Mouse (Mus musculus) midbrain, embryonic 16.5 days (tissue): ENCODE data around the gene Ppp1r14d. TPM values are rescaled to one million over a fixed set of nuclear protein-coding genes. Genes with fewer than 3 reads are reported as not detected.

Experiments
- ATAC-seq: fragments of 200-750 bp; cut with Nextera tagmentation; 2 replicates; pipeline ENCODE4 v1.8.0; 2017; ENCODE audit warnings: moderate TSS enrichment
- H3K27ac ChIP-seq: fragments of 300-500 bp; sonication (generic); 2 replicates; pipeline ENCODE4 v1.5.1; 2014; ENCODE audit warnings: mild to moderate bottlenecking, low read length, mixed read lengths
- H3K27me3 ChIP-seq: fragments of 300-500 bp; sonication (generic); 2 replicates; pipeline ENCODE4 v1.6.1; 2014; ENCODE audit warnings: low read depth, low read length, mixed read lengths; ENCODE audit not compliant: control insufficient read depth, insufficient read depth
- H3K36me3 ChIP-seq: fragments of 300-500 bp; sonication (generic); 2 replicates; pipeline ENCODE4 v1.6.1; 2014; ENCODE audit warnings: mild to moderate bottlenecking, low read length, moderate library complexity, mixed read lengths; ENCODE audit not compliant: control insufficient read depth, insufficient read depth
- H3K4me1 ChIP-seq: fragments of 300-500 bp; sonication (generic); 2 replicates; pipeline ENCODE4 v1.6.1; 2014; ENCODE audit warnings: mild to moderate bottlenecking, low read length, mixed read lengths; ENCODE audit not compliant: control insufficient read depth, insufficient read depth
- H3K4me2 ChIP-seq: fragments of 300-500 bp; sonication (generic); 2 replicates; pipeline ENCODE4 v1.6.1; 2014; ENCODE audit warnings: mild to moderate bottlenecking, low read length, mixed read lengths
- H3K4me3 ChIP-seq: fragments of 300-500 bp; sonication (generic); 2 replicates; pipeline ENCODE4 v1.5.1; 2014; ENCODE audit warnings: low read depth, mild to moderate bottlenecking, low read length, moderate library complexity, mixed read lengths
- H3K9ac ChIP-seq: fragments of 300-500 bp; sonication (generic); 2 replicates; pipeline ENCODE4 v1.6.1; 2014; ENCODE audit warnings: low read depth, low read length, mixed read lengths
- H3K9me3 ChIP-seq: fragments of 300-500 bp; sonication (generic); replicated peaks from 2 replicates; pipeline ENCODE4 v1.6.1; 2014; ENCODE audit warnings: mild to moderate bottlenecking, low read length, mixed read lengths; ENCODE audit not compliant: control insufficient read depth, poor library complexity, severe bottlenecking
- WGBS: fragments of 180-500 bp; shearing (Covaris S2); extraction: QIAGEN DNeasy Blood & Tissue Kit; methylation state at CpG from one replicate; pipeline ENCODE4 v1.1.7; 2014; 5-methylcytosine and 5-hydroxymethylcytosine counted together
- polyA plus RNA-seq: library from polyadenylated mRNA; unstranded; fragments of >200 nt; fragmentation: Nextera tagmentation; extraction: Ambion mirVana; gene quantifications from 2 replicates; pipeline ENCODE4 v1.2.1, GENCODE M21; 2015

The Ppp1r14d gene
- polyA plus RNA-seq: not detected in 2 replicates

DNA sequence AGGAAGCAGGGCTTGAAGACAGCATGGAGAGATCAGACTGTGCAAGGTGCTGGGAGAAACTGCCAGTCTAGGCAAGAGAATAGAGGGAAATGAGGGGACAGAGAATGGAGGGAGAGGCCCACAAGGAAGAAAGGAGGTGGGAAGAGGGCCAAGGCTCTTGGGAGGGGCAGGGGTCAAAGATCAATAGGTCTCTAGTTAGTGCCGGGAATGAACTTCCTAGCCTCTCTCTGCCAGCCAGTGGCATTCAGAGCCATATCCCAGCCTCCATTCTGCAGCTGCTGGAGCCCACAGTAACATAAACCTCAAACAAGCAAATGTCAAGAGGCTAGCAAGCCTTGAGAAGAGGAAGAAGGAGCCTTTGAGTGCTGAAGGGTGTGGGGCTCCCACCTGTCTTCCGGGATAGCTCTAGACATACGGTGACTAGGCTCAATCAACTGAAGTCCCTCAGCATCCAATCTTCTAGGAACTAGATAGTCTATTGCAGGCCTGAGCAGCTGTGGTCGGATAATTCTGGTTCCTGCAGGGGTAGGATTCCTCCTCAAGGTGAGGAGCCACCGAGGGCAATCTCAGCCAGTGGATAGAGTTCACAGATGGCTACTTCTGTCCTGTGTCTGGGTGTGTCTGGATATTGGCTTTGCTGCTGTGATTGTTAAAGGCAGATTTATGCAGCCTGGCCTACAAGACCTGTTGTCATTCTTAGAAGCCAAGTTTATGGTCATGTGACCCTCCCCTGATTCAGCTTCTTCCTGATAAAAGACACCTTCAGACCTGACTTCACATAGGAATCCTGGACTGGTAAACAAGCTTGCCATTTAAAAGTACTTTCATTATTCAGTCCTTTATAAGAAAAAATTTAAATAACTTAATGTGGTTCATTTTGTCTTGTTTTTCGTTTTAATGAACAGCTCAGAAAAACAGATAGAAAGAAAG is at the start of gene Ppp1r14d:
Ppp1r14d (minus strand) TSS at position 132 of the 930 bp plus-strand sequence.
- no peak for ATAC-seq
- H3K9me3 ChIP-seq: no peaks in the 10 kb centered on the region
- 0 out of 2 replicates have a peak, but pooled peaks cover 5% of the 10 kb centered on the region for H3K27me3 ChIP-seq
- no peaks in the 10 kb centered on the region for H3K4me1 ChIP-seq
- H3K4me2 ChIP-seq: no peak within 1 kb of the TSS
- H3K27ac ChIP-seq: no peak within 1 kb of the TSS
- no peak within 1 kb of the TSS for H3K9ac ChIP-seq
- 70% methylated on average over 6 of the region's 6 CpGs for WGBS
- H3K36me3 ChIP-seq: no peaks in the 10 kb centered on the region
- H3K4me3 ChIP-seq: no peak within 1 kb of the TSS

DNA sequence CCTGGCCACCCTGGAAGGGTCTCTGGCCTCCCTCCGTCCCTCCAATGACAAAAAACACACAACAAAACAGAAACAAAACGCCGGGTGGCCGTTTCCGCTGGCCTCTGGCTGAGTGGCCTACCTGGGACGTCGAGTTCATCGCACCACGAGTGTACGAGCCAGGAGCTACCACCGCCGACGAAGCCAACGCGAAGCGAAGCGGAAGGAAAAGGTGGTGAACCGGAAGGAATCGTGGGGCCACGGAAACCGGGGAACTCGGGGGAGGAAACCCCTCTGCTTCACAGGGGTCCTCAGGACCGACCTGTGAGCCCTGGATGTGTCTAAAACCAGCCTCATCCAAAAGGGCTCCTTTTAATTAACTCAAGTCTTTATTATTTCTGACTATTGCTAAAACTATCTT is 48.1 kb upstream of the Ppp1r14d start:
- no peaks in the 10 kb centered on the region for H3K9me3 ChIP-seq
- H3K27ac ChIP-seq: no peak overlapping the region
- no peak for ATAC-seq
- WGBS: 86% methylated on average over 23 of the region's 23 CpGs
- no peaks in the 10 kb centered on the region for H3K4me1 ChIP-seq
- no peak overlapping the region for H3K4me3 ChIP-seq
- H3K36me3 ChIP-seq: no peaks in the 10 kb centered on the region
- H3K9ac ChIP-seq: no peak overlapping the region
- no peak overlapping the region for H3K4me2 ChIP-seq
- no peaks in the 10 kb centered on the region for H3K27me3 ChIP-seq

DNA sequence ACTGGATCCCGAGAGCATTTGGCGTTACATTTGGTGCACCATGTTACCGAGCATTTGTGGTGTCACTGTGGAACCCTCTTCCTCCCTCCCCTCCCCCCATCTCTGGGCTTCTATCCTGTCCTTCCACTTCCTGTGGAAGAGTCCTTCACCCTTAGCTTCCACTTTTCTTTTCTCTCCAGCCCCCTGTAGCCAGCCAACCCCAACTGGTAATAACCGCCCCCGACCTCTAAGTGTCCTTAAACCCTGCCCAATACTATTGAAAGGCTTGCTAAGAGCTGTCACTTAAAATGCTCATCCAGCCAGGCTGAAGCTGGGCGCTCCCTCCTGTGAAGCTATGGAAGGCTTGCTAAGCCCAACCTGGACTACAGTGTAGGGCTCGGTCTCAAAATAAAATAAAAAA is 47.2 kb upstream of the Ppp1r14d start:
- ATAC-seq: no peak
- Histone ChIP-seq H3K27me3 (no peaks in the 10 kb centered on the region), H3K4me2 (no peak overlapping the region), H3K9ac (no peak overlapping the region), H3K4me3 (no peak overlapping the region), H3K36me3 (no peaks in the 10 kb centered on the region), H3K4me1 (no peaks in the 10 kb centered on the region), H3K9me3 (no peaks in the 10 kb centered on the region), H3K27ac (no peak overlapping the region)
- WGBS: 86% methylated on average over 7 of the region's 7 CpGs

DNA sequence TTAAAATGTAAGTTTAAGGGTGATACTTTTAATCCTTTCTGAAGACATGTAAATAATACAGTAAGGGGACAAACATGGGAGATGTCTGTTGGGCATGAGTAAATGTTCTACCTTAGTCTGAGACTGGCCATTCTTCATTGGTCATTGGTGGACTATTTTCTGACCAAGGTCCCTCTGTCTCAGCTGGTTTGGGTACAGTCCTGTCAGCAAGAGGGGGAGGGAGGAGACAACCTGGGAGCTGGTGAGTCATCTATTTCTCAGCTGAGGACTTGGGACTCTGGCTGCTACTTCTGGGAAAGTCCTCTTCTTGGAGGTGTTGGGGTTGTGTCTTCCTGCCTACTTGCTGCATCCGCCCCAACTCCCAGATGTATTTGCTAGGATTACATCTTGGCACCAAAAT is 44.4 kb upstream of the Ppp1r14d start:
- Histone ChIP-seq H3K4me2 (no peak overlapping the region), H3K4me1 (peaks cover 12% of the 10 kb centered on the region), H3K36me3 (no peaks in the 10 kb centered on the region), H3K4me3 (no peak overlapping the region), H3K9me3 (no peaks in the 10 kb centered on the region), H3K27me3 (no peaks in the 10 kb centered on the region), H3K9ac (no peak overlapping the region), H3K27ac (no peak overlapping the region)
- WGBS: 81% methylated on average over 1 of the region's 1 CpGs
- ATAC-seq: no peak

DNA sequence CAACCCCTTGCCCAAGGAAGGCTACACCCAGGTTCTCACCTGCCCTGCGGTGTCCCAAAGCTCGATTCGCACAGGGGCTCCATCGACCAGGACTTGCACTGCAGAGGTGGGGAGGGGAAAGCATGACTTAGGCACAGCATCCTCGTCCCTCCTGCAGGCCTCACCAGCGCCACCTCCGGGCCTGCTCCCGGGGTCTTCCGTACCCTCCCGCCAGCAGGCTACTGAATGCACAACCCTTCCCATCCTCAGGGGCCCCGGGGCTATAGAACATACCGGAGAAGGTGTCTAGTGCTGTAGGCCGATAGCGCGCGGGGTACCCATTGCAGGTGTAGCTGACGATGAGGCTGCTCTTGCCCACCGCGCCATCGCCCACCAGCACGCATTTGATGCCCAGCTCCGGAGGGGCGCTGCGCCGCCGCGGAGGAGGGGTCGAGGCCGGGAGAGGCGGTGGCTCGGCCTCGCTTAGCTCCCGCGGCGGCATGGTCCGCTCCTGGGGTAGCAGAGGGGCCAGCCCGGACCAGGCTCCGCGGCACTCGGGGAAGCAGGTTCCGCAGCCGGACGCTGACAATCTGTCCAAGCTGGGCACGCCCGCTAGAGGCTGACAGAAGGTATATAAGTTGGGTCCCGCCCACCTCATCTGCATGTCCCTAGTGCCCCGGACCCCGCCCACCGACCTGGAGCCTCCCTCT is 41.1 kb upstream of the Ppp1r14d start, which contains the start of gene Rhov:
Rhov (minus strand) TSS at position 630 of the 689 bp plus-strand sequence.
- Histone ChIP-seq H3K4me1 (peaks cover 21% of the 10 kb centered on the region), H3K4me2 (peak within 1 kb of the TSS; percentile 65), H3K4me3 (peak within 1 kb of the TSS; percentile 86), H3K36me3 (no peaks in the 10 kb centered on the region), H3K27me3 (no peaks in the 10 kb centered on the region), H3K27ac (peak within 1 kb of the TSS; percentile 85), H3K9ac (peak within 1 kb of the TSS; percentile 96), H3K9me3 (no peaks in the 10 kb centered on the region)
- WGBS: under 1% methylated on average over 46 of the region's 49 CpGs
- peak; percentile 92 for ATAC-seq

DNA sequence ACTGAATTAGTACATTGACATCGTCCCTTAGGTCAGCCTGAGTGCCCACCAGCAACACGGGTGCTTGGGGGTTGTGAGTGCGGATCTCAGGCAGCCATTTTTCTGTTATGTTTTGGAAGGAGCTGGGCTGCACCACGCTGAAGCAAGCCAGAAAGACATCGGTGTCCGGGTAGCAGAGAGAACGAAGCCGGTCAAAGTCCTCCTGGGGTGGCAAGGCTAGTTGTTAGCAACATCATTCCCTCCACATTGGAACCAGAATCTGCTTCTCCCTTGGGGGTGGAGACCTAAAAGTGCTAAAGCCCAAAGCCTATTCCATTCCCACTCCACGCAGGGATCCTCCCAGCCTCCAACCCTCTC is 40.6 kb upstream of the Ppp1r14d start:
- Histone ChIP-seq H3K9me3 (no peaks in the 10 kb centered on the region), H3K27ac (peak overlapping the region; percentile 85), H3K4me3 (peak overlapping the region; percentile 86), H3K27me3 (no peaks in the 10 kb centered on the region), H3K9ac (peak overlapping the region; percentile 96), H3K36me3 (no peaks in the 10 kb centered on the region), H3K4me2 (peak overlapping the region; percentile 65), H3K4me1 (peaks cover 21% of the 10 kb centered on the region)
- ATAC-seq: peak; percentile 9; the same call in 1 of the 2 replicates
- 43% methylated on average over 9 of the region's 9 CpGs for WGBS

- no peak overlapping the region for H3K27ac ChIP-seq
- no peak overlapping the region for H3K4me2 ChIP-seq
- H3K27me3 ChIP-seq: no peaks in the 10 kb centered on the region
- no peak overlapping the region for H3K9ac ChIP-seq
- no peaks in the 10 kb centered on the region for H3K9me3 ChIP-seq
- WGBS: 82% methylated on average over 5 of the region's 5 CpGs
- ATAC-seq: no peak
- H3K4me1 ChIP-seq: peaks cover 5% of the 10 kb centered on the region
- H3K36me3 ChIP-seq: no peaks in the 10 kb centered on the region
- no peak overlapping the region for H3K4me3 ChIP-seq
Observed at GRCm38 (mm10) chr2:119263813-119264212, 34.1 kb upstream of the Ppp1r14d start.

DNA sequence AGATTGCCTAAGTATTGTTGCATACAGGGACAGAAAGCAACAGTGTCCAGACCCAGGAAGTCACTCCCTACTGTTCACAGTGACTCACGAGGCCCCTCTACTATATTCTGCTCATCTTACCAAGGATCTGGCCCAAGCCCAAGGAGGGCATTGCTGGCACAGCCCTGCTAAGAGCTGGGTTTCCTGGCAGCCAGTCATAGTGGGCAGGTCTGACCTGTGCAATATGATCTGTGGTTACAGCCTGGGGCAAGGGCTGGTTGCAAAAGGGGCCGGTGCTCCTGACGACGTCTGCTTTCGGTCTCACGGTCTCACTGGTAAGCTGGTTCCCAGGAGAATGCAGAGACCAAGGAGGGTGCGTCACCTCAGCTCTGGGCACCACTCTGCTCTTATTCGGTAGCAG is 33.3 kb upstream of the Ppp1r14d start:
- Histone ChIP-seq H3K4me2 (no peak overlapping the region), H3K36me3 (no peaks in the 10 kb centered on the region), H3K27ac (no peak overlapping the region), H3K9ac (no peak overlapping the region), H3K9me3 (no peaks in the 10 kb centered on the region), H3K4me1 (no peaks in the 10 kb centered on the region; the same call in 1 of the 2 replicates), H3K27me3 (no peaks in the 10 kb centered on the region), H3K4me3 (no peak overlapping the region)
- WGBS: 40% methylated on average over 8 of the region's 8 CpGs
- ATAC-seq: no peak

GRCm38 (mm10) chr2:119261326-119261725 is 31.6 kb upstream of the Ppp1r14d start:
- Histone ChIP-seq H3K4me1 (no peaks in the 10 kb centered on the region; the same call in 1 of the 2 replicates), H3K9me3 (no peaks in the 10 kb centered on the region), H3K27ac (no peak overlapping the region), H3K9ac (no peak overlapping the region), H3K4me3 (no peak overlapping the region), H3K27me3 (no peaks in the 10 kb centered on the region), H3K36me3 (no peaks in the 10 kb centered on the region), H3K4me2 (no peak overlapping the region)
- WGBS: 46% methylated on average over 2 of the region's 2 CpGs
- ATAC-seq: no peak
